Mouse (Mus musculus): ENCODE measurements around the gene Rfx7.

GRCm38 (mm10) chr9:72496691-72497090 lies 35.3 kb upstream of the Rfx7 start:
- TF ChIP-seq POLR2A (IDR thresholded peaks at IDR 0.05; ENCODE audit: borderline replicate concordance, control insufficient read depth, low read depth, low read length), result no peak
- no peak for TF ChIP-seq CTCF (IDR thresholded peaks at IDR 0.05; ENCODE audit: control insufficient read depth, insufficient read depth, low read length)
